Mouse (Mus musculus): ENCODE data around the gene Amd2.

Amd2 gene

DNA sequence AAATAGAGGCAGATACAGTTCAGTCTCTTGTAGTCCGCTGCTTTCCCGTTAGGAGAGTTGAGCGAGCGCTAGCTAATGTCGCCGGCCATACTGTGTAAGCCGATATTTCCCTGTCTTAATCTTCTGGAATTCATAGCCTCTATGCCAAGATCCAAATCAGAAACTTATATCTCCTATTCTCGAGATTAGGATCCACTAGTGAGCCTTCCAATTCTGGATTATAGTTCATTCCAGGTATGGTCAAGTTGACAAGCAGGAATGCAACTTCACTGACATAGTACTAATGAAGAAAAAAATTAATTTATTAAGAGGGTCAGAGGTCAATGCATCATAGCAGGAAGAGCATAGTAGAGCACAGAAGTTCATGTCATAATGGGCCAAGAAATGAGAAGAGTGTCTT is at the start of gene Amd2:
TSS of gene Amd2 (minus strand) at position 101 of the 400 bp plus-strand sequence.
- no peak for DNase-seq (ENCODE audit: low spot score in 2 of 2)

DNA sequence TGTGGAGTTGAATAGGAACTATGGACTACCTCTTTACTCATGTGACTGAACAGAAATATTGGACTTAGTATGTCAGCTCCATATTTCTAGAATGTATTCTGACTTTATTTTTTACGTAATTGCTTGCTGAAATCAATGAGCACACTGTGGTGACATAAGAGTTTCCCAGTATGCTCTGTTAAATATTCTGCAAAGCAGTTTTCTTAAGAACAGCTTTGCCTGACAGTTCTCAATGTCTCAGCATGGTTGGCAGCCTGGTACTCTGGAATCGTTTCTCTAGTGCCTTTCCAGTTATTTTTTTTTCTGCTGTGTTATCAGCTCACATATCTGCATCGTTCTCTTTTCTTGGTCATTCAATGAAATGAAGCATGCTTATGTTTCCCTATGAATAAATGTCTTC is 49.6 kb upstream of the Amd2 start:
- DNase-seq (ENCODE audit: low spot score in 2 of 2): no peak

DNA sequence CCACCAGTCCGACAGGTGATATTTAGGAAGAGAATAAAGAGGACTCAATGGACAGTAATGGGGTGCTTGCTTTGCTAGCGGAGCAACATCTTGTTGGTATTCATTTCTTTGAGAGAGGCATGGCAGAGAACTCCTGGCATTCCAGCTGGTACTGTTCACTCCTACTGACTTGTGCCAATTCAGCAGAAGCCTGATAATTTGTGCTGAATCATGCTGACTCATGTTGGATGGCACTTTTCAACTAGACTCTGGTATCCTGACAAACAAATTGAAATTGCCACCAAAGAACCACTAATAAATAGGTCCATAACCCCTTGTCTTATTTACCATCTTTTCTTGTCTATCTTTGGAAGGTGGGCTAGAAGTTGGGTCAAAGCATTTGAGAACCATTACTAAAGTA is 25.9 kb upstream of the Amd2 start:
- DNase-seq (ENCODE audit: low spot score in 2 of 2): no peak

DNA sequence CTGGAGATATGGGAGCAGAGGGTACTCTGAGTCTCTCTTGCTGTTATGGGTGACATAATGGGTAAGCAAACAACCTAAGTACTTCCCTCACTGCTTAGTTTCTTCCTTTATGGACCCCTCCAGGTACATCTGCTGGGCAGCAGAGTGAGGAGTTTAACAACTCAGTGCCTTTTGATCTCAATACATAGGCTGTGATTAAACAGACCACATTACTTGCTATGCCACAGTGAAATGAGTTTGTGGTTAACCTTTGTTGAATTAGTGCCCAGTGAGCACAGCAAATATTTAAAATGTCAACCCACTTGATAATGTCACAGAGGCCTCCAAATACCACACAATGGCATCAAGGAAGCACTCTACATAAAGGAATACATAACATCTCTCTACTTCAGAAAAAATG is 2.6 kb upstream of the Amd2 start:
- DNase-seq (ENCODE audit: low spot score in 2 of 2): no peak

Data from urinary bladder, postnatal 36 days (tissue).